Mouse (Mus musculus) embryonic fibroblast, embryonic 13.5 days (primary cell): ENCODE results near the gene Bend7.

Experiments used
- CTCF ChIP-seq: IDR thresholded peaks from 2 replicates; pipeline ENCODE4 v1.5.1; 2011; ENCODE audit warnings: mild to moderate bottlenecking, control low read depth, low read length, moderate library complexity, borderline replicate concordance; ENCODE audit not compliant: insufficient read depth
- POLR2A ChIP-seq: IDR thresholded peaks from 2 replicates; pipeline ENCODE4 v1.6.1; 2011; ENCODE audit warnings: low read depth, mild to moderate bottlenecking, control low read depth, low read length, moderate library complexity

DNA sequence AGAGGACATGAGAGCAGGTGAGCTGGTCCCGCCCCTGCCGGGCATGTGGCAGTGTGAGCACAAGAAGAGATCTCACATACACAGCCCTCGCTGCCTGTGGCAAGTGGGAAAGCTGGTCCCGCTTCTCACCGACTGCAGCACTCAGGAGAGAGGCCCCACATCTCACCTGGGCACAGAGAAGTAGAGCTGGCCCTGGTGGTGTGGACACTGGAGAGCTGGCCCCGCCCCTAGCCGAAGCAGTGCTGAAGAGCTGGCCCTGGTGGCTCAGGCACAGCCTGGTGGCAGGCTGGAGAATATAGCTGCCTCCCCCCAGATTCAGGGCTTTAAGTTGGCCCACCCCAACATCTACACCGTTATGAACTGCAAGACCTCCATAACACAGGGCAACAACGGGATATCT lies 106.4 kb downstream of the Bend7 start:
- TF ChIP-seq CTCF (no peak), POLR2A (no peak)
